Mouse (Mus musculus) forebrain, embryonic 12.5 days (tissue): ENCODE measurements around the gene Gm10670. TPM values are rescaled to one million over a fixed set of nuclear protein-coding genes. Genes with fewer than 3 reads are reported as not detected.
"Not testable (repeated sequence)": the region's sequence is repeated elsewhere in the genome, so short reads cannot be mapped to it uniquely, and the experiment has no call there.

Experiments used
- ATAC-seq: fragments of 200-750 bp; cut with Nextera tagmentation; 2 replicates; pipeline ENCODE4 v1.8.0; 2017; ENCODE audit warnings: moderate TSS enrichment; ENCODE audit not compliant: low FRiP score
- H3K27ac ChIP-seq: fragments of 300-500 bp; sonication (generic); 2 replicates; pipeline ENCODE4 v1.5.1; 2016; ENCODE audit warnings: mild to moderate bottlenecking
- H3K27me3 ChIP-seq: fragments of 300-500 bp; sonication (generic); 2 replicates; pipeline ENCODE4 v1.6.1; 2016; ENCODE audit warnings: mild to moderate bottlenecking
- H3K36me3 ChIP-seq: fragments of 300-500 bp; sonication (generic); replicated peaks from 2 replicates; pipeline ENCODE4 v1.6.1; 2016; ENCODE audit warnings: mild to moderate bottlenecking
- H3K4me1 ChIP-seq: fragments of 300-500 bp; sonication (generic); 2 replicates; pipeline ENCODE4 v1.6.1; 2016
- H3K4me2 ChIP-seq: fragments of 300-500 bp; sonication (generic); 2 replicates; pipeline ENCODE4 v1.6.1; 2016; ENCODE audit warnings: mild to moderate bottlenecking, moderate library complexity
- H3K4me3 ChIP-seq: fragments of 300-500 bp; sonication (generic); replicated peaks from 2 replicates; pipeline ENCODE4 v1.5.1; 2016; ENCODE audit warnings: mild to moderate bottlenecking
- H3K9ac ChIP-seq: fragments of 300-500 bp; sonication (generic); 2 replicates; pipeline ENCODE4 v1.6.1; 2016; ENCODE audit warnings: mild to moderate bottlenecking
- H3K9me3 ChIP-seq: fragments of 300-500 bp; sonication (generic); 2 replicates; pipeline ENCODE4 v1.6.1; 2016
- WGBS: fragments of 180-500 bp; shearing (Covaris S2); methylation state at CpG from one replicate; pipeline ENCODE4 v1.1.7; 2016; 5-methylcytosine and 5-hydroxymethylcytosine counted together
- polyA plus RNA-seq: library from polyadenylated mRNA; unstranded; fragments of >200 nt; fragmentation: Nextera tagmentation; extraction: Ambion mirVana; gene quantifications from 2 replicates; pipeline ENCODE4 v1.2.1, GENCODE M21; 2016

Gene Gm10670
- polyA plus RNA-seq, result not detected in 2 replicates

- H3K4me3 ChIP-seq, H3K9ac ChIP-seq, H3K4me2 ChIP-seq, H3K36me3 ChIP-seq, H3K27ac ChIP-seq, H3K9me3 ChIP-seq, ATAC-seq, H3K27me3 ChIP-seq, H3K4me1 ChIP-seq: not testable (repeated sequence)
- WGBS, result no CpG with 5 or more reads among the region's 5 CpGs
Observed at GRCm38 (mm10) chr7:20474825-20475224, at the start of gene Gm10670. Gene Gm10670, minus strand, starts transcription at chr7:20474925.

GRCm38 (mm10) chr7:20510434-20510833, 35.7 kb upstream of the Gm10670 start, which contains the start of gene Vmn1r103:
Gene Vmn1r103, minus strand, starts transcription at chr7:20510534.
- not testable (repeated sequence) for H3K4me1 ChIP-seq, H3K27ac ChIP-seq, H3K36me3 ChIP-seq, H3K9ac ChIP-seq, ATAC-seq, H3K9me3 ChIP-seq, H3K27me3 ChIP-seq, H3K4me2 ChIP-seq, H3K4me3 ChIP-seq
- no CpG with 5 or more reads among the region's 3 CpGs for WGBS

- H3K4me2 ChIP-seq, H3K27ac ChIP-seq, H3K9ac ChIP-seq, H3K27me3 ChIP-seq, ATAC-seq, H3K4me3 ChIP-seq, H3K9me3 ChIP-seq, H3K36me3 ChIP-seq, H3K4me1 ChIP-seq: not testable (repeated sequence)
- no CpG with 5 or more reads among the region's 2 CpGs for WGBS
Observed at GRCm38 (mm10) chr7:20442493-20442892, 32.2 kb downstream of the Gm10670 start, which contains the start of gene Vmn1r101. Gene Vmn1r101, minus strand, starts transcription at chr7:20442593.

Other genes starting within 250 kb of the Gm10670 start
- gene Gm4498, start 241.1 kb downstream of the Gm10670 start, polyA plus RNA-seq, result not detected in 2 replicates
- gene Gm5890, start 212.1 kb downstream of the Gm10670 start, polyA plus RNA-seq, result not detected in 2 replicates
- not detected in 2 replicates for gene Gm4133, start 140.9 kb downstream of the Gm10670 start, polyA plus RNA-seq
- gene Gm5728, start 99.5 kb downstream of the Gm10670 start, polyA plus RNA-seq, result not detected in 2 replicates
- not detected in 2 replicates for gene Vmn1r100, start 57.0 kb downstream of the Gm10670 start, polyA plus RNA-seq
- not detected in 2 replicates for gene Vmn1r101, start 32.3 kb downstream of the Gm10670 start, polyA plus RNA-seq
- not detected in 2 replicates for gene Vmn1r103, start 35.6 kb upstream of the Gm10670 start, polyA plus RNA-seq
- gene Vmn1r104, start 58.9 kb upstream of the Gm10670 start, polyA plus RNA-seq, result not detected in 2 replicates
- not detected in 2 replicates for gene Gm5726, start 70.8 kb upstream of the Gm10670 start, polyA plus RNA-seq
- gene Gm4141, start 101.3 kb upstream of the Gm10670 start, polyA plus RNA-seq, result not detected in 2 replicates
- gene Gm4513, start 124.1 kb upstream of the Gm10670 start, polyA plus RNA-seq, result not detected in 2 replicates
- not detected in 2 replicates for gene Vmn1r107, start 194.0 kb upstream of the Gm10670 start, polyA plus RNA-seq
- not detected in 2 replicates for gene Vmn1r111, start 228.3 kb upstream of the Gm10670 start, polyA plus RNA-seq